Mouse (Mus musculus) naive thymus-derived CD4-positive, alpha-beta T cell, adult 2 months (primary cell): ENCODE measurements around the gene Epha4.

ENCODE experiments used
- DNase-seq: peaks from one replicate; pipeline ENCODE4 v3.0.0-alpha.2; 2011; ENCODE audit warnings: low read depth

The Epha4 gene

DNA sequence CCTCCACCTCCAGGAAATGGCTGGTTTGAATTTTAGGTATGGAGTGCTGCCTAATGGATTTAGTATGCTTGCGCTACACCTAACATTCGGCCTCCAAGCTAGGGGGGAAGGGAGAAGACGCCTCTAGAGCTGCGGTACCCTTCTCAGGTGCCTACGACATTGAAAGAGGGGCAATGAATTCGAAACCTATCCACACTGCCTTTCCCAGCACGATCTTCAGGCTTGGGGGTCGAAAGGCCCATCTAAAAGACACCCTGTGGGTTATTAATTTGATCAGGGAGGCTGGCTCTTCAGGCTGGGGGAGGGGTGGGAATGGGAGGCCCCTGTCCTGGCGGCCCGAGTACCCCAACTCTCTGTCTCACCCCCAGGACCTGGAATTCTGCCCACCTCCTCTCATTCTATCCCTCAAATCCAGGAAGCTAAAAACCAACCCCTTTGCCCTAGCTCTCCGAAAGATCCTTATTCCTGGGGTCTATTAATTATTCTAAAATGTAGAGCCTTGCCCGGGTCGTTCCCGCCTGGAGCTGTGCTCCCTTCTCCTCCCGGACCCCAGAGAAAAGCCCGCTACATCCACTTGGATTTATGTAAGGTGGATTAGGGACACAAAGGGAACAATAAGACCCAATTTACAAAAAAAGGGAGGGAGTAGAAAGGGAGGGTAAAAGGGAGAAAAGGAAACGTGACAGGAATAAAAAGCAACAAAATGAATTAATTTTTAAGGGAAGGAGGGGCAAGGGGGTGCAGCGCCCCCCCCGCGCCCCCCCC is 2.3 kb downstream of the Epha4 start:
- no peak for DNase-seq

GRCm38 (mm10) chr1:77512059-77512407 is 2.9 kb downstream of the Epha4 start:
- DNase-seq, result no peak

DNA sequence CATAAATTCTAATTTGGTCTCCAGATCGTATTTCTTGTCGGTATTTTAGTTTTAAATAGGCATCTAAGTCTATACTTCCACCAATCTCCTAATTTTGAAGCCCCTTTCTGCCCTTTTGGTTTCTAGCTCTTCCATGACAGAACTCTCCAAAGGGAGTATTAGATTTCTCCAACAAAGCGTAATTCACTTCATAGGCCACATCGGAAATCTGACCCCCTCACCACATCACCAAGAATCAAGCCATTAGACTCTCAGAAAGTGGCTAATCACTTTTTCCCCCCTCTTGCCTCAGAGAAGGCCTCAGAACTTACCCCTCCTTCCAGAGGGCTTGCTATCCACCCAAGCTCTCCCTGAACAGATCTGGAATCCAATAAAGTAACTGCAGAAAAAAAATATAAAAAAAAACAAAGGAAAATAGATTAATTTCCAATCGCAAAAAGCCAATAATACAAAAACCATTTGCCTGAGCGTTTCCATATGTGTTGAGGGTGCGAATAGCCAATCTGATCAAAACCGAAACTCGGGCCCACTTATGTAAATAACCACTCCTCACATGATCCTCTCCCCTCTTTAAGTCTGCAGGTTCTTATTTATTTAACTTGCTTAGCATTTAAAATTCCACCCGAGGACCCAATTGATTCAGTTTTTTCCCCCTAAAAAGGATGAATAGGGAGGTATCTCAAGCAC is 3.4 kb downstream of the Epha4 start:
- no peak for DNase-seq

DNA sequence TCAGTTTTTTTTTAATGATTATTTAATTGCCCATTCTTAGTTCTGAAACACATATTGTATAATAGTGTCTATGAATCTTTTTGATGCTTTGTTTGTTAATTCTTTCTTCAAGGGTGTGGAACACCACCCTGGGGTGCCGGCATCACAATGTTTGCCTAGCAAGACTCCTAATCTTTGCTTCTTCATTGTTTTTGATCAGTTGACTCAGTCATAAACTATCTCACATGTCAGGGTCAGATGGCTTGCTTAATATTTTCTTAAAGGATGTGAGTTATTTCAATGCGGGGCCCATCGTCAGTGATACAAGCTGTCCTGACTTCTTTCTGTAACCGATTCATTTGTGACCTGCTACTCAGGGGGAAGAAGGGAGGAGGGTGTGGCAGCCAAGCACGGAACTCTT is 4.3 kb downstream of the Epha4 start:
- DNase-seq, result no peak

DNA sequence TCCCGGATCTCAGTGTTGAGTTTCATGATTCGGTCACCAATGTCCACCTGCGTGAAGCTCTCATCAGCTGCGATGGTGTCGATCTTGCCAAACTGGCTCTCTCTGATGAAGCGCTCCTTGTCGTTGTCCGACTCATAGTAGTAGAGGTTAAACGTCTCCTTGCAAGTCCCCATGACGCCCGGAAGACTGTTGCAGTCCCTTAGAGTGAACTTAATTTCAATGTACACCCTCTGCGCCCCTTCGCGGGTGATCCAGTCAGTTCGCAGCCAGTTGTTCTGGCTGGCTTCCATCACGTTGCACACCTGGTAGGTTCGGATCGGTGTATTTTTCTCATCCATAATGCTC is 8.1 kb downstream of the Epha4 start:
- no peak for DNase-seq

GRCm38 (mm10) chr1:77506038-77506855 is 8.6 kb downstream of the Epha4 start:
- DNase-seq, result no peak

DNA sequence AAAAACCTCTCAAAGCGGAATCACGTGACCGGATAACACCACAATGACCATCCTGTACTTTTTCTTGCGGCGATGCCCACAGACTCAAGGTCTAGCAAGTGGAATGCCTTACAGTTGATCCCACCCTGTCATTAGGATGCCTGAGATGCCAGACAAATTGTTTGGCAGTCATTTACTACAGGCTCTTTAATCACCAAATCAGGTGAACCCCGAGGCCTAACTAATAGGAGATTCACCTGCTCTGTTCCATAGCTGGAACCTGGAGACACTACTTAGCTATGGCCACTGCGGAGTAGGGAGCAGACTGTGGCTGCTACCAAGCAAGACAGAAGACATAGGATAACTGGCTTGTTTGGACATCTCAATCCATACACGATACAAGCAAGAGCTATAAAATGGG is 9.6 kb downstream of the Epha4 start:
- DNase-seq, result no peak

- no peak for DNase-seq
Measured at GRCm38 (mm10) chr1:77504813-77505212, 10.1 kb downstream of the Epha4 start.

- DNase-seq, result no peak
Measured at GRCm38 (mm10) chr1:77503711-77504181, 11.1 kb downstream of the Epha4 start.

GRCm38 (mm10) chr1:77502554-77503119 is 12.3 kb downstream of the Epha4 start:
- DNase-seq, result no peak

DNA sequence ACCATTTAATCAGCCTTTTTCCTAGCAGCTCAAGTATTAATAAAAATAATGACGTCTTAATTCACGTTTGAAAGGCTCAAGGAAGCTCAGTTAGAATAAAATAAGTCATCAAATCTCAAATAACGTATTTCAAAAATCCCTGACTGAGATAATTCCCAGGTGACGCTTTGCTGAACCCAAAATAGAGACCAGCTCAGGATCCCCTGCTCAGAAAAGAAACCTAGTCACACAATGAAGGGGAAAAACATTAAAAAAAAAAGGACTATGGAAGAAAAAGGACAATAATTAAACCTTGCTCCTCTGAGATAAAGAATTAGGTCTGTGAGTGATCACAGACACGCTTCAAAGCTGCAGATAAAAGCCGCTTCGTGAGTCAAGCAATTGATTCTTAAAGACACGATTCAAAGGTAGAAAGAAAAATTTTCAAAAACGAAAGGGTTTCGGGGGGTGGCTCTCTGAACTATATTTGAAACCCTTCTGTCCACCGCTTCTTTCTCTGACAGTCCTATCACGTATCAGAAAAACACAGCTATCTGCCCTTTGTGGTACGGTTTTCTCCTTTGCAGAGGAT is 13.4 kb downstream of the Epha4 start:
- DNase-seq, result no peak

DNA sequence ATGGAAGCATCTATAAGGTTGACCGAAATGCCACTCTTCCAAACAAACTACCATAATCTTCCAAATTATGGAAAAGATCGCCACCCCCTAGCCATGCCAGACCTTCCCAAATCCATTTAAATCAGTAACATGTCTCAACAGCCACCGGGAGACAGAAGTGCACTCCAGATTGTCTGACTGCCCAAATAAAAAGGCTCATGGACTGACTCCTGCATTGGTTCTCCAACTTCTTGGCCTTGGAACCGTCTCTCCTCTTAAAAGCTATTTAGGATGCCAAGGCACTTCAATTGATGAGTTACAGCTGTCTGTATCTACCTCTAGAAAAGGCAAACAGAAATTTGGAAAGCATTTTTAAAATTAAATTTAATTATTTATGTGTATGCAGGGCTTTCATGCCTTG is 17.4 kb downstream of the Epha4 start:
- DNase-seq, result no peak

- DNase-seq, result no peak
Measured at GRCm38 (mm10) chr1:77496468-77497181, 18.3 kb downstream of the Epha4 start.

- no peak for DNase-seq
Measured at GRCm38 (mm10) chr1:77495790-77496158, 19.1 kb downstream of the Epha4 start.

GRCm38 (mm10) chr1:77495030-77495789 is 19.7 kb downstream of the Epha4 start:
- DNase-seq, result no peak

- DNase-seq, result no peak
Measured at GRCm38 (mm10) chr1:77493841-77494635, 20.9 kb downstream of the Epha4 start.

DNA sequence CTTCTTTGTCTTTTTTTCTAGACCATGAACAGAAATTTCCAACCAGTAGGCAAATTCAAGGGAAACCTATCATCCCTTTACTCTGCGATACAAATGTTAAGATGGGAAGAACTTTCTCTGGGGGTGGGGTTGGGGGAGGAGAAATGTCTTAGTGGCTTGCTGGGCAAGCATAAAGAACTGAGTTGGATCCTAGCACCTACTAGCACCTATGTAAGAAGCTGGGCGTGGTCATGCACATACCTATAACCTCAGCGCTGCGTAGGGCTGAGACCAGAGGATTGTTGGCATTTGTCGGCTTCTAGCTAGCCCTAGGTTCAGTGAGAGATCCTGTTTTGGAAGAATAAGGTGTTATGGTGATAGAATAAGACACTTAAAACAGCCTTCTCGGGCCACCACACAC is 24.7 kb downstream of the Epha4 start:
- no peak for DNase-seq

GRCm38 (mm10) chr1:77489387-77489786 is 25.5 kb downstream of the Epha4 start:
- no peak for DNase-seq

- DNase-seq, result no peak
Measured at GRCm38 (mm10) chr1:77487856-77488462, 26.9 kb downstream of the Epha4 start.
